Mouse (Mus musculus): ENCODE data around the gene H2afj. TPM values are rescaled to one million over a fixed set of nuclear protein-coding genes. Genes with fewer than 3 reads are reported as not detected.

The H2afj gene
- total RNA-seq, 2 experiments from 2014 or later: 16.3 to 17.6 TPM

DNA sequence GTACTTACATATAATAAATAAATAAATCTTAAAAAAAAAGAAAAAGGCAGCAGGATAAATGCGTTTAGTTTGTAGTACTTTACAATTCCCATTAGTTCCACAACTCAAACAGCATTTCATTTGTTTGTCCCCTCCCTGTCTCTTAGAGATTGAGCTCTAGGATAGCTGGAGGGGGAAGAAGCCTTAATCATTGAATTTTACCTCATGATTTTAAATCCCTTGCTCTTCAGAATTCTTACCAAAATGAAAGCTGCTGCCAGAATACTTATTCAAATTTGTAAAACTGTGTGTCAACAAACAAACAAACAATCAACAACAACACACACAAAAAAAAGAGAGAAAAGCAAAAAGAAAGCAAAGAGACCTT is 2.7 kb upstream of the H2afj start:
- no peak for DNase-seq

DNA sequence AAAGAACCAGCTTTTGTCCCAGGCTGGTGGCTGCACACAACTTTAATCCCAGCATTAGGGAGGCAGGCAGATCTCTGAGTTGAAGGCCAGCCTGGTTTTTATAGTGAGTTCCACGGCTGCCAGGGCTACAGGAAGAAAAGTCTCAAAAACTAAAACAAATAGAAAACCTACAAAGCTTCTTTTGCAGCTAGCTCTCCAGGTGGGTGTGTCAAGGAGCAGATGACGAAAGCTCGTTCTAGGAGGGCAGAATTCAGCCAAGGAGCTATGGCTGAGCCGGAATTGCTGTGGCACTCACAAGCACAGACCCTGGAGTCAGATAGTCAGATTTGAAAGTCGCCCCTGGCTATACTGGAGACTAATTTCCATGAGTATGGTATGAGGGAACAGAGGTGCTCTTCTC is 1.2 kb upstream of the H2afj start:
- no peak for DNase-seq

DNA sequence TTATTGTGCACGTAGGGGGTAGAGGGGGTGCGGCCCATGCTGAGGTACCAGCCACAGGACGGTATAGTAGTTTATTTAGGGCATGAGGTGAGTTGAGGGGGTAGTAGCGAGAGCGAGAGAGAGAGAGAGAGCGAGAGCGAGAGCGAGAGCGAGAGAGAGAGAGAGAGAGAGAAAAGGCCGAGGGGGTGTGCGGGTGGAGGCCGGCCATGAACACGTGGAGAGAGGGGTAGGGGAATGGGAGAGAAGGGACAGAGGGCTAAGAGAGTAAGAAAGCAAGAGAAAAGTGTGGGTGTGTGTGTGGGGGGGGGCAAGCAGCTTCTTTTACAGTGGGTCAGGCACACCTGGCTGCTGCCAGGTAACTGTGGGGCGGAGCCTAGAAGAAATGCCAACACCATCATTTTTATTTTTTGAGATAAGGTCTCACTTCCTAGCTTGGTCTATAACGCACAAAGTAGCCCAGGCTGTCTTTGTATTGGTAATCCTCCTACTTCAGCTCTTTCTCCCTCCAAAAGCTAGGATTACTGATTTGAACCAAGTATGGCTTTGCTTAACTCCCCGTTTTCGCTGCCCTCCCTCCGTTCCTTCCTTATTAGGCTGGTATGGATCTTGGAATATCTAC is 540 bp upstream of the H2afj start:
- DNase-seq: no peak

DNA sequence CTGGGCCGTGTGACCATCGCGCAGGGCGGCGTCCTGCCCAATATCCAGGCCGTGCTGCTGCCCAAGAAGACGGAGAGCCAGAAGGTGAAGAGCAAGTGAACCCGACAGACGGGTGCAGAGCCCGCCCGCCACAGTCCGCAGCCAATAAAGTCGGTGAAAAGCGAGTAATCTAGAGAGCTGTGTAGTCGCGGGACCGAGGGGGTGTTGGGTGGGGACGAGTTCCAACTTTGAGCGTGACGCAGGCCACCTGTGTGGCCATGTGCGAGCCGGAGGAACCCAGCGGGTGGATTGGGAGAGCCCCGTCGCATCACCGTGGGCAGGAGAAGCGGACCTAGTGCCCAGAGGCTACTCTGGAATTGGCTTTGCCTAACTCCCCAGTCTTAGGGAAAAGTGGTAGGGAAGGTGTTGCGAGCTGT is 595 bp downstream of the H2afj start:
- peak; percentile 32 for DNase-seq

DNA sequence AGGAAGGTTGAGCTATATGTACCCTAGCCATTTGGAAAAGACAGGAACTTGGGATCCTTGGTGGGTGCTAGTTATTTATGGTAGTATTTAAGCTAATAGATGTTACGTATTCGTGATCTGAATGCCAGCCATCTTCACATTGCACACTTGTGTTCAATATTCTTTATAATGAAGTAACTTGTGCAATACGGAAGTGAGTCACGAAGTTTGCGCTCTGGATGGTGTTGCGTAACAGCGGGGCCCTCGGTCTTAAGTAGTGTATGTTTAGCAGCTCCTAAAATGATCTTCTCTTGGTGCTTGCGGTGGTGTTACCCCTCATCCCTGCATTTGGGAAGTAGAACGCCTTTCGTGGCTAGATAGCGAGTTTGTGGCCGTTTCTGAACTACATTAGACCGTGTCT is 1.0 kb downstream of the H2afj start:
- DNase-seq: no peak

DNA sequence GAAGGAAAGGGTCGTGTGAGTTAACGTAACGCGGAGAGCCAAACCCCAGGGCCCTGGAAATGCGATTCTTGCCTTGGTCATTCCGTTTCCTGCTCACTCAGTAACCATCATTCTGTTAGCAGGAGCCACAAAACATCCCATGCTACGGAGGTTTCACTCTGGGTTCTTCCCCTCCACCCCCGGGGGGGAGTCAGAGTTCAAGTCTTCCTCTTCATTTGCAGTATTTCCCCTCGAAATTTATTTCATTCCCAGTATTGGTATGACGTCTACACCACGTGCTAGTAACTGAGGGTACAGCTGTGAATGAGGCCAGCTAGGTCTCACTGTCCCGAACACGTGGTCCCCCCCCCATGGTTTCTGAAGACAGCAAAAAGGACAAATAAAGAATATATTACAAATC is 1.6 kb downstream of the H2afj start:
- no peak for DNase-seq

DNA sequence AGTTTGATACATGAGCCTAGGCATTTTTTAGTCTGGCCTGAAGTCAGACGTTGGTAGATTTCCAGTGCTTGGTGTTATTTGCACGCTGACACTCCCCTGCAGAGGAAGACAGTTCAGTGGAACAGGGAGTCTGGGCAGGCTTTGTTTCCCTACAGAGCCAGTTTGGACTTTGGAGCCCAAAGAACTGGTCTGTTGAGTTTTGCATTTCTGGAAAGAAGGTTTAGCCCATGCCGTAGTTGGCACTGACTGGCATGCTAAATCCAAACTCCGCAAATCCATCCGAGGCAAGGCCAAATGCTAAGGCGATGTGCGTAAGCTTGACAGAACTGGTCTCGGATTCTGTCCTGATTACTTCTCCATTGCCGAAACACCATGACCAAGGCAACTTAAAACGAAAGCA is 3.2 kb downstream of the H2afj start:
- DNase-seq: no peak

DNA sequence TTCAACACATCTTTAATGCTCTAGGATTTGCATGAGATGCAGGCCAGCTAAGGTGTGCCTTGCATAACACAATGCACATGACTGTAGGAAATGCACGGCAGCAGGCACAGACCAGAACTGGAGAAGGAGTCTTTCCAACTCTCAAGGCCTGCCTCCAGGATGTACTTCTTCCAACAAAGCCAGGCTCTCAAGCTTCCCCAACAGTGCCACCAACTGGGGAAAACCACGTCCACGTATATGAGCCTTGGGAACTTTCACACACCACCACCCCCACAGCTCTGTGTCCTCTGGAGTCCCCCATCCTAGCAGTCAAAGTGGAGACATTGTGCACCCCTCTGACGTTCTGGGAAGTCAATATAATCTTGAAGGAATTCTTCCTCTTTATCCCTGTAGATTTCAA is 5.1 kb downstream of the H2afj start:
- DNase-seq: no peak

DNA sequence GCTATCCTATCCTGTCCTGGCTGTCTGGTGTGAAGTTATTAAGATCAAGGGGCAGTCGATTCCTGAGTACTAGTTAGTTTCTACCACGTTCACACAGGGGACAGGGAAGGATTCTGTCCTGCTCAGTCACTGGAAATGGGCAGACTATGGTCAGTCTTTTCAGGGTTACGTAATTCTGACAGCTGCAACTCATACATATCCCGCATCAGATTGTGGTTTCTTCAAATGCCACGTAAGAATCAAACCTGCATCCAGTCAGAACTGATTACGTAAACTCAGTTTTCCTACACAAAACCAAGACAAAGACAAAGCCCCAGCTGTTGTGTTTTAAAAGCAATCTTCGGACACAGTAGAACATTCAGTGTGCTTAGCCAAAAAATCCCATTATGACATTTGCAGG is 7.3 kb downstream of the H2afj start:
- DNase-seq: no peak

DNA sequence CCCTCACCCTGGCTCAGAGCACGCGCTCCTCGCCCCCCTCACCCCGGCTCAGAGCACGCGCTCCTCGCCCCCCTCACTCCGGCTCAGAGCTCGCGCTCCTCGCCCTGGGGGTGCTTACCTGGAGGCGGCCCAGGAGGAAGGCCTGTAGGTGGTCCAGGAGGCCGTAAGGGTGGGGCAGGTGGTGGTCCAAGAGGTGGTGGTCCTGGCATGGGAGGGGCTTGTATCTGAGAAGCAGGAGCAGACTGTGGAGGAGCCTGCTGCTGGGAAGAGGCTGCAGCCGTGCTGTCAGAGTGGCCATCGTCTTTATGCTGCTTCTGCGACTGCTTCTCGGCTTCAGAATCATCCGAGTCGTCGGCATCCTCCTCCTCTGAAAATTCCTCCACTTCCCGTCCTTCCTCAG is 8.8 kb downstream of the H2afj start:
- no peak for DNase-seq

DNA sequence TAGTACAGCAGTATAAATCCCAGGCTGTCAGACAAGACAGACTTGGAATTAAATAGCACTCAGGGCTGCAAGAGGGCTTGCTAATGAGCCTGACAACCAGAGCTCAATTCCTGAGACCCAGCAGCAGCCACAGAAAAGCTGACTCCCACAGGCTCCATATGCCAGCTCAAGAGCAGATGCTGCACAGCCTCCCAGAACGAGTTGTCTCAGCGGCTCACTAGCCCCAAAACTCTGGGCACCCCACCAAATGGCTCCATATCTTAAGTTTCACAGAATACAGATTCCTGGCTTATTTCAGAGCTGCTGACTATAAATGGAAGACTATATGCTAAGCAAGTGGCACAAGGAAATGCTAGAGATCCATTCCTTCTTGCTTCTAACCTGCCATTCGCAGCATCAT is 9.5 kb downstream of the H2afj start:
- DNase-seq: no peak

DNA sequence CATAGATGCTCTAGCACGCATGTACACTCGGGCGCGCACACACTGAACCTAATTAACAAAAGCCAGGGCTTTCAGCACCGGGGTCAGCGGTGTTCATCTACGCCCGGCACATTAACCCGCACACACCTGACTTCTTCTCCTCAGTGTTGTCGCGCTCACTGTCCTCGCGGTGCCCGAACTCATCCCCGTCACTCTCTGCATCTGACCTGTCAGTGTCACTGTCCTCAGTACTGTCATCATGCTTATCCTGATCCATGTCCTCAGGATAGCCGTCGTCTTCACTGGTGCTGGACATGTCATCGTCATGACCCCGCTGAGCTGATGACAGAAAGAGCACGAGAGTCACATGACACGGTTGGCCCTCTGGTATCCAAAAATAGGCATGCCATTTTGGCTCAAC is 12.3 kb downstream of the H2afj start:
- no peak for DNase-seq

DNA sequence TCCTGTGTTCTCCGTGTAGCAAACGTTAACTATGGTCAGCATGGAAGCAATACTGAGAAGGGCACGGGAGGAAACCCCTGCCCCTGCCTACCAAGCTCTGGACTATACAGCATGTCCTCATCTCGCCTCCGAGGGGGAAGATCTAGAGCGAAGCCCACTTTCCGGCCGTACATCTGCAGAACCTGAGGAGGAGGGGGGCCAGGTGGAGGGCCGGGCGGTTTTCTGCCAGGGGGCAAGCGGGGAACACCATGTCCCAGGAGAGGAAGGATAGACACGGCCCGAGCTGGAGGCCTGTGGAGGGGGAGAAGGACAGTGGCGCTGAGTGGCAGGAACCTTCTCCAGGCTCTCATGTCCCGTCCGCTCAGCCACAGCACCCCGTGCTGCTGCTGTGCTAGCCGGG is 13.0 kb downstream of the H2afj start:
- DNase-seq: no peak

DNA sequence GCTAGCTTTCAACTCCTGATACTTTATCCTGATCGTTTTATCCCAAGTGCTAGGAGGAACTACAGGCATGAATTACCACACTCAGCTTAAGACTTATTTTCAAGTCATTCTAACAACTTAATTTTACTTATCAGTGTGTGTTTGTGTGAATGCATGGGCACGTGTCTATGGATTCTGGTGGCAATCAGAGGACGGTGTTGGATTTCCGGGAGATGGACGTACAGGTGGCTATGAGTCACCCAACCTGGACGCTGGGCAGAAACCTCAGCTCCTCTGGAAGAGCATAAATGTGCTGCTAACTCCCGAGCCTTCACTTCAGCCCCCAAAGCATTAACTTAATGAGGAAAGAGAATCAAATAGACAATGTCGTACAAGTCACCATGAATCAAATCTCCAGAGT is 16.9 kb downstream of the H2afj start:
- no peak for DNase-seq

DNA sequence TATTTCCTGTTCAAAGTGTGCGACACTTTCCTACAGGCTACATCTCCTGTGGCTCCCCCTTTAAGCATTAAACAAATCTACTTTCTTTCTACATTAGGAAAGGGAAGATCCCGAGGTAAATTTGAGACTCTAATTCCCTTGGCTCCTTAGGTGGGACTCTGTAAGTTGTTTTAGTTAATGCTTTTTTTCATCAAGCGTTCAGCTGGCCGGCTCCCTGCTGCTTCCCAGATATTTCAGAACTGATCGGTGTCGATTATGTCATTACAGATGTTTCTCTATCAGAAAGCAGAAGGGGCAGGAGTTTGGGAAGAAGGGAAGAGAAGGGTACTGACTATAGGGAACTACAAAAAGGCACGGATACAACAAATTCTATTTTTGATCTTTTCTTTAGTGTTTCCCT is 19.1 kb downstream of the H2afj start:
- no peak for DNase-seq

DNA sequence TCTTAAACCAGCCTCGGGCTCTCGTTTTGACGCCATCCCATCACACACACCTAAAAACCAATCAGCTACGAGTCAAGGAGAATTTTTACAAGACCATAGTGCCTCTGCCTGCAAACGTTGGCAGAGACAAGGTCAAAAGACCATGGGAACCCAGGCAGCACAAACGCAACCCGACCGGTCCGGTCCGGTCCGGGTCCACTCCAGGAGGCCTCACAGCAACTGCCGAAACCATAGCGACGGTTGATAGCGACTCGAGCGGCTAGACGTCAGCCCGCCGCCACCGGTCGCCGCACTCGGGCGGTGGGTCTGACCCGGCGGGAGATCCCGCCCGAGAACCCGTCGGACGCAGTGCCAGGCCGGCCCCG is 19.5 kb downstream of the H2afj start, which contains the start of gene BC049715:
BC049715 (plus strand) TSS at position 111 of the 365 bp plus-strand sequence.
- no peak for DNase-seq

DNA sequence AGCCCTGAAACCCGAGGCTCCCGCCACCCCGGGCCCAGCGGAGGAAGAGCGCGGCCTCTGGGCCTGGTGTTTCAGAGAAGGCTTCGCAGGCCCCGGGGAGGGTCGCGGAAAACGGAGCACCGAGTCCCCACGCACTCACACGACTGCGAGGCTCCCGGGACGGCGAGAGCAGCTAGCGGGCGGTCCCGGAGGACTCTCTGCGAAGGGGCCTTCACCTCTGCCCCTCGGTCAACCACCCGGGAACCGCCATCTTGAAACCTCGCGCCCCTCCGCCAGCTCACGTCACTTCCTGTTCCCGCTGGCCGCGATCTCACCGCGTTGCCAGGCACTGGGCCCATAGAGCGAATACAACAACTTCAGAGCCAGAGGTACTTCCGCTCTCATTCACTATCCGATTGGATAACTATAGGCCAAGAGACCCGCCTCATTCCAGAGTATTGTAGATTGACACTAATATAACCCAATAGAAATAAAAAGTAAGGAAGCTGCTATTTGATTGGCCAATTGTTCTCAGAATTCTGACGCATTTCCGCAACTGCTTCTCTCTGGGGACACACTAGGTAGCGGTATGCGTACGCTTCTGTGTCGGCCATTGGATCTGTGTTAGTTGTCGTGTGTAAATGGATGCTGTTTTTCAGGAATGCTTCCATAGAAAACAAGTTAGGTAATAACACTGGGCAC is 20.0 kb downstream of the H2afj start, which contains the start of gene Wbp11:
Wbp11 (minus strand) TSS at position 353 of the 681 bp plus-strand sequence.
- DNase-seq: peak; percentile 94

DNA sequence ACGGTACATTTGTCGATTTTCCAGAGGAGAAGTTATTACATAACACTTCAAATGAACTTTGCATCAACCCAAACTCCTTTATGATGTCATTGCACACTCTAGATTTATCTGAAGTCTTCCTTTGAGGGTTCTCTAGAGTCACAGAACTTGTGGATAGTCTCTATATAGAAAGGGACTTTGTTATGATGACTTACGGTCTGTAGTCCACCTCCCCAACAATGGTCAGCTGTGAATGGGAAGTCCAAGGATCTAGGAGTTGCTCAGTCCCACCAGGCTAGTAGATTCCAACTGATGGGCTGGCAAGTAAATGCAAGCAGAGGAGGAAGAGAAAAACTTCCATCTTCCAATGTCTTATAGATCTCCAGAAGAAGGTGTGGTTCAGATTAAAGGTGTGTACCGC is 20.6 kb downstream of the H2afj start:
- DNase-seq: no peak

DNA sequence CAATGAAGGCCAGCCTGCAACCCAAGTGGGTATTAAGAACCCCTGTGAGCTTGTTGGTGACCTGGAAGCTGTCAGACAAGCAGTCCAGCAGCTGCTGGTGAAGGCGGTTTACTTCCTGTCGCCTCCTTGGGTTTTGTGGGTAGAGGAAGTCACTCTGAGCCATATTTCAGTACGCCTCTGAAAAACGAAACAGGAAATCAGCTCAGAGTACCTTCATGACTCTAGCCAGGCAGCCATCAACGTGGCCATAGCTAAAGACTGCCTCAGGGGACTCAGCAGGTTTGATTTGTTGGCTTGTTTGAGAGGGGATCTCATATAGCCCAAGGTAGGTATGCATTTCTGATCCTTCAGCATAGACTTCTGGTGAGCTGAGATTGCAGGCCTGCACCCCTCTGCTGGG is 23.7 kb downstream of the H2afj start:
- no peak for DNase-seq

DNA sequence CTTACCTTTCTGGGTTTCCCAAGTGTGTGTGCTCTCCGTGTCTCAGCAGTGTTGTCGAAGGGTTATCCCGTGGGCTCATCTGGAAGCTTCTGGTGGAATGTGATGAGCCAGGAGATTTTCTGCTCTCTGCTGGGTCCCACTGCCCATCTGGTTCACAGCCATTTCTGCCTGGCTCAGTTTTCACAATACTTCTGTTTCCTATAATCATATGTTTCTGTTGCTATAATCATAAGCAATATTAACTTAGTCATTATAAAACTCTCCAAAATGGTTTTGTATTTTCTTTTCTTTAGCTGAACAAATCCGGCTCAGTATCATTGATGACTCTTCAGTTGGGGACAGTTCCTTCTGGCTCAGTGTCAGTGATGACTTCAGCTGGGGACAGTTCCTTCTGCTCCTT is 27.3 kb downstream of the H2afj start, which contains the start of gene Smco3:
Smco3 (minus strand) TSS at position 101 of the 400 bp plus-strand sequence.
- DNase-seq: no peak

DNA sequence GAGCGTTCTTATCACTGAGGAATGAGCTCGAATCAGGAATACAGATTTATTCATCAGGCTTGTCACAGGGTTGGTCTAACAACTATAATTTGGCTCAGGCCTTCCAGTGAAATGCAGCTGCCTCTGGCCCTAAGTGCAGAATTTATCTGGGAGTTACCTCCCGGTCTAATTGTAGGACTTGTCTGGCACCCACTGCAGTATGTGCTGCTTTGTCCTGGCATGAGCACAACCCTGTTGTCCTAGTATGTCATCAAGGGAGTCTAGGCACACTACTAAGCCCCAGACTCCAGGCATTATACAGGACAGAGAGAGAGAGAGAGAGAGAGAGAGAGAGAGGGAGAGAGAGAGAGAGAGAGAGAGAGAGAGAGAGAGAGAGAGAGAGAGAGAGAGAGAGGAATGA is 29.3 kb downstream of the H2afj start:
- DNase-seq: no peak

DNA sequence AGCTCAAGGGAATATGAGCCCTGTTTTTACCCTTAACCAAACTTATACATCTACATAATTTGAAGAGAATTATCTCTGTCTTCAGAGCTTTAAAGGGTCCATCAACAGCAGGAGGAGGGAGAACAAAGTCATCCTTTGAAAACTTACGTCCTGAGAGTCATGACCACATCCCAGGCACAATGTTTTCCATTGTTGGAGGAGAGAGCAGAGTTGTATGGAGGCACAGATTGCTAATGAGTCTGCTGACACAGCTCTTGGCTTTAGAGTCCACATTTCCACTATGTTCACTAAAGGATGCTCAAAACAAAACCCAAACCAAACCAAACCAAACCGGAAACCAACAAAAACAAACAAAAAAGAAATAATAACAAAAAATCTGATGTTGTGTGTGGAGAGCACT is 36.9 kb downstream of the H2afj start:
- DNase-seq: no peak

DNA sequence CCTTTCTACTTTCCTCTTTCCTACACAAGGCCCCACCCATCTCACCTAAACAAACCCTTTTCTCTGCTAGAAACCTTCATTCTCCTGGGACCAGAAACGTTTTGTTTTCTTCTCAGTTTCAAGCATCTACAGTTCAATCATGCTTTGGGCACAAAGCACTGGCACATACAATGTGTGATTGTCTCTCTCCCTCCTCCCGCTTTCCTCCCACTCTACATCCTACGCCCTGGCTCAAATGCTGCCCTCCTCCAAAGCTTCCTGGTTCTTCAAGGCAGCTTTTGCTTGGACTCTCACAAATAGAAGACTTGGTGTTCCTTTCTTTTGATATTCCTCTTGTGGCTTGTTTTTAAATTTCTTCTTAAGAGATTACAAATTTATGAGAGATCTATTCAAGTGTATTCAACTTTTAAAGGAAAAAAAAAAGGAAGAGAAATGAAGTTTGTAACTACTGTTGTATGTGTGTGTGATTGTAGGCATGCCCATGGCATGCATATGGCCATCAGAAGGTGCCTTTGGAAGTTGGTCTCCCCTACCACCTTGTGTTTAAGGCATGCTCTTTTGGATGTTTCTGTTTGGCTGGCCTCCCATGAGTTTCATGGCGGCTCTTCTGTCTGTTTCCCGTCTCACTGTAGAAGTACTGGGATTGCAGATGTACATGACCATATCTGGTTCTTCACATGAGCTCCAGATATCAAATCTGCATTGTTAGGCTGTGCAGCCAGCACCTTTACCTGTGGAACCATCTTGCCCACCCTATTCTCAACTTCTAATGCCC is 37.8 kb downstream of the H2afj start:
- DNase-seq: no peak

DNA sequence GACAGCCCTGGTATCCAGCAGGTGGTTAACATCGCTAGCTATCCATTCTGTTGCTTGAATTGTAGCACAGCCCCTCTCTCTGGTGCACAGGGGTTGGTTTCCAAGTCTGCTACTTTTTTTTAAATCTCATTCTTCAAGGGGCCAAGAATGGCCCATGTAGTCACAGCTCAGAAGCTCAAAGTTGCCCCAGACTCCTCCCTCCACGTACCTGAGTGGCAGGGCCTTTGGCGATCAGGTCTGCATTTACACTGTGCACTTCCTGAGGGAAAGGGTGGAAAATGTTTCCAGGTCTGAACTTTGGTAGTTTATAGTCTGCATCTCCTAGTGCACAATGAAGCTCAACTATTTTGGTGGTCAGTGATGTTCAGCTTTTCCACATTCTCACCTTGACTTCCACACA is 39.2 kb downstream of the H2afj start:
- DNase-seq: no peak
